Mouse (Mus musculus): Measurements from ENCODE around the gene Utrn. TPM values are rescaled to one million over a fixed set of nuclear protein-coding genes. Genes with fewer than 3 reads are reported as not detected.
"Not testable (repeated sequence)": the region's sequence is repeated elsewhere in the genome, so short reads cannot be mapped to it uniquely, and the experiment has no call there.

Gene Utrn
- polyA plus RNA-seq, 1 experiment, result 29.9 TPM

DNA sequence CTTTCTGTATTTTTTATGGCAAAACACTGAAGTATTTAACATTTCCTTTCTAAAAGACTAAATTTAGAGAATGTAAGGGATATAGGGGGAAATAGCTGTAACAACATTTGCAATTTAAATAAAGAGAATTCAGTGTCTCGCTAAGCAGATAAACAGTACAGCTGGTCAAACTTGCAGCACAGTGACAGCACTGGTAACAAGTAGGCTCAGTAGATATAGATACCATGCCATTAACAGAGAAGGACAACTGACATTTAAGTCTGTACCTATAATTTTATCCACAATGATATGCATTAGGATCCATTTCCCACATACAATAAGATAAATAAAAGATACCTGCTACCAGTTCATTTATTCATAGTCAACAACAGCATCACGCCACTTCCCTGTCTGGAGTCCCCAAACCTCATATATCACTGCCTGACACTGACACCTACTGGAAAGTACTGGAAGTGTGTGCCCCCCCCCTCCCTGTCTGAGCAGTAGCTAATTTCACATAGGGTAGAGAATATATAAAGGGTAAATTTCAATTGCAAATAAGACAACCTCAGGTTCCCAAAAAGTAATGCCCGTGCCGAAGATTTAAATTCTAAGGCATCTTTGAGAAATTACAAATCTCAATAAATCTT, 256.8 kb downstream of the Utrn start:
- peak in 1 of 2 experiments; percentile 58 for DNase-seq (ENCODE audit: extremely low spot score in 1 of 2, low spot score in 1 of 2)

DNA sequence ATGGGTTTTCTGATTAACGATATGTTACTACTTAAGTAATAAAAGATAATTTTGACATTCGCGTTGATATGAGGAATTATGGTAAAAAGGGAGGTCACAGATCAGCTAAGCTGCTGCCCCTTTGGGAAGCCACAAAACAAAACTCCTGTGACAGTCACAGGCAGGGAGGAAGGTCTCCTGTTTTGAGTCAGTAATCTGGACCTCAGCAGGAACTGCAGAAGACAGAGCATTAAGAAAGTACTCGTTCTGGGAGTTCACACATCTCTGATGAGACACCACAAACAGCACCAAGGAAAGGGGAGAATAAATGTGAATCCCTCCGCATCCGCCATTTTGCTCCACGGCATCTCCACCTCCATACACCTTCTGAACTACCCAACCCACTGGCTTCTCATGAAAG, 259.3 kb downstream of the Utrn start:
- DNase-seq (ENCODE audit: extremely low spot score in 1 of 2, low spot score in 1 of 2), result no peak

DNA sequence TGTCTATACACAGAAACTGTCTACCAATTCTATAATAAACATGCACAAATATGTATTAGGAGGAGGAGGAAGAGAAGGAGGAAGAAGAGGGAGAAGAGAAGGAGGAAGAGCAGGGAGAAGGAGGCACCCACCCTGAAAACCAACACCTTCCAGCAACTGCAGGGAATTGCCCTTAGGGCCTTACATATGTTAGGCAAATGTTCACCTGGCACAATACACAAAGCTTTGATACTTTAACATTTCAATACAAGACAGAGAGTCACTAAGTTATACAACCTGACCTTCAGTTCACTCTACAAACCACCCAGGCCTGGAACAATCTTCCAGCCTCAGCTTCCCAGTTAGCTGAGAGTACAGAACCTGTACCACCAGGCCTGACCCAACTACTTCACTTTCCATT, 260.5 kb downstream of the Utrn start:
- DNase-seq (ENCODE audit: extremely low spot score in 1 of 2, low spot score in 1 of 2), result no peak

GRCm38 (mm10) chr10:12607180-12607579, 262.0 kb downstream of the Utrn start:
- DNase-seq (ENCODE audit: extremely low spot score in 1 of 2, low spot score in 1 of 2), result not testable (repeated sequence)

GRCm38 (mm10) chr10:12595379-12595778, 273.8 kb downstream of the Utrn start:
- DNase-seq (ENCODE audit: extremely low spot score in 1 of 2, low spot score in 1 of 2), result no peak

GRCm38 (mm10) chr10:12594958-12595357, 274.2 kb downstream of the Utrn start:
- DNase-seq (ENCODE audit: extremely low spot score in 1 of 2, low spot score in 1 of 2), result no peak

DNA sequence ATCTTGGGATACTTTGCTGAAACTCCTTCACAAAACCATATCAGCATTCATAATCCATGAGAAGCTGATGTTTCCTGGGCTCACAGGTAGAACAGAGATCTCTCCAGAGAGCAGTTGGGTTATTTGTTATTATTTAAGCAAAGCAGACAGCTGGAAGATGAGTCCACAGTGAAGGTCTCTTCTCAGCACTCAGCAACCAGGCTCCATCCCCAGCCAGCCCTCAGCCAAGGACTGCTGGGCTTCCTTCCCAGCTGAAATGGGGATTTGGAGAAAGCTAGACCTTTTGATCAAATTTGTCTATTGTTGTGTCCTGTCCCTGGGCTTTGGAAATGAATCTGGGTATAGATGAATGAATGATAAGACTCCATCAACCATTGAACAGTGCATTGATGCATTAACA, 276.1 kb downstream of the Utrn start:
- no peak for DNase-seq (ENCODE audit: extremely low spot score in 1 of 2, low spot score in 1 of 2)

GRCm38 (mm10) chr10:12591946-12592345, 277.2 kb downstream of the Utrn start:
- no peak for DNase-seq (ENCODE audit: extremely low spot score in 1 of 2, low spot score in 1 of 2)

DNA sequence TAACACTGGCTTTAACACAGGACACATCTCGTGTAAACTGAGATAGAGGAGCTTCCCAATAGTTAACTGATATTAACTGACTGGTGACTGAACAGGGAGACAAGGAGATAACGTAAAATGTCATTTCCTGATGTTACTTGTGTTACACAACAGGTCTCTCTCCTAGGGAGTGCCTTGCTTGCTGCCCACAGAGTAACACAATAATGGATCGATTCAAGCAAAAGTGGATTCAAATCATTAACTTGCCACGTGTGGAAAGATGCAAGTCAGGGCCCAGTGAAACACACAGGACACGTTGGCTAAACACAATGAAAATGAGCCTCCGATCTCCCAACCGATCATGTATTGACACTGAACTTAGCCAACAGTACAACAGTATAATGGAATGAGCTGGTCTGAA, 281.1 kb downstream of the Utrn start:
- no peak for DNase-seq (ENCODE audit: extremely low spot score in 1 of 2, low spot score in 1 of 2)

- no peak for DNase-seq (ENCODE audit: extremely low spot score in 1 of 2, low spot score in 1 of 2)
Measured at GRCm38 (mm10) chr10:12587318-12587717, 281.8 kb downstream of the Utrn start.

DNA sequence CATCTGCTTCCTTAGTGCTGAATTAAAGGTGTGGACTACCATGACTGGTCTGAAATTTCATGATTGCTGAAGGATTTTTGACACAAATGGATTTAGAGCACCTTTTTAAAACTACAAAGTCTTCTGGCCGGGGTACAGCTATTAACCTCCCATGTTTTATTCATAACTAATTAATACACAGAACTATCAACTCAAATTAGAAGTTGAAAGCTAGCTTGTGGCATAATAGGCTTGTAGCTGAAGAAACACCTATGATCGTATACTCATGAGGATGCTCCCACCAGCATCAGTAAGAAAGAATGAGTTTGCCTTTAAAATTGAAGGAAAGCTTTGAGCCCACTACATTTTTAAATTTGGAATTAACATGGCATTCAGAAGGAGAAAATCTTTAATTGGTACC, 282.3 kb downstream of the Utrn start:
- DNase-seq (ENCODE audit: extremely low spot score in 1 of 2, low spot score in 1 of 2), result no peak

DNA sequence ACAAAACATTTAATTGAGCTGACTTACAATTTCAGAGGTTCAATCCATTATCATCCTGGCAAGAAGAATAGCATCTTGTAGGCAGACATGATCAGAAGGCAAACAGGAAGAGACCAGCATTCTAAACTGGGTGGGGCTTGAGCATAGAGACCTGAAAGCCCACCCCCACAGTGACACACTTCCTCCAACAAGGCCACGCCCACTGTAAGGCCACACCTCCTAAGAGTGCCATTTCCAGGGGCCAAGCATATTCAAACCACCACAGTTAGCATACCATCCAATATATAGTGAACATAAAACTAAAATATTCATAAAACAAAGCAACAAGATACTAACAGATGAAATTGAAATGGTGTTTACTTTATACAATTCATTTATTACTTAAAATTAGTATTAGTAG, 283.0 kb downstream of the Utrn start:
- no peak for DNase-seq (ENCODE audit: extremely low spot score in 1 of 2, low spot score in 1 of 2)

DNA sequence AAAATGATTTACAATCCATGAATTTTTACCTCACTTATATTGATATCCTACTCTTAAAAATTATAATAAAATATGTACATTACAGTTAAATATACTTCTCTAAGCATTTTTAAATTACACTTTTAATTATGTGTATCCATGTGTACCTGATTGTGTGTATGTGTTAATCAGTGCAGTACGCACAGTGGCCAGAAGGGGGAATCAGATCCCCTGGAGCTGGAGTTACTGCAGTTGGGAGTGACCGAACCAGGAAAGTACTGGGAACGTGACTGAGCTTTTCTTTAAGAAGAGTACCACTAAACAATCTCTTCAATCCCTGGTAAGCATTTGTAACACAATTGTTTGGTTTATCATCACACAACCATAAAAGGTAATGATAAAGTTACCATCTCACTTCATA, 285.7 kb downstream of the Utrn start:
- no peak for DNase-seq (ENCODE audit: extremely low spot score in 1 of 2, low spot score in 1 of 2)

DNA sequence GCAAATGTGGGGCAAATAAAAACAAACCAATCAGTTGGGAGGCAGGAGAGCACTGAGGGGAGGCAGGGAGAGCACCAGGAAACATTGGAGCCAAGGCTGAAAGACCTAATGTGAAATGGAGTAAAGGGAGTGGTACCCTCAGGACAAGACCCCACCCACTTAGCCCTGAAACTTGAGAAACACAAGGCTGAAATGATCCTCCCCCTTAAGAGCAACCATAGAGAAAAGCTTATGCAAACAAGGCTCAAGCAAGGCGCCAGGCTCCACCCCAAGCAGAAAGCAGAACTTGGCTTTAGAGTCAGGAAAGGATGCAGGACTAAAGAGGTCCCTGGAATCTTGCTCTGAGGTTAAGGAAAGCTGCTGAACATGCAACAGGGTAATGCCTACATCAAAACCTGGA, 290.1 kb downstream of the Utrn start:
- no peak for DNase-seq (ENCODE audit: extremely low spot score in 1 of 2, low spot score in 1 of 2)

GRCm38 (mm10) chr10:12575849-12576435, 293.2 kb downstream of the Utrn start:
- DNase-seq (ENCODE audit: extremely low spot score in 1 of 2, low spot score in 1 of 2), result no peak

GRCm38 (mm10) chr10:12574760-12575159, 294.4 kb downstream of the Utrn start:
- no peak for DNase-seq (ENCODE audit: extremely low spot score in 1 of 2, low spot score in 1 of 2)

- DNase-seq (ENCODE audit: extremely low spot score in 1 of 2, low spot score in 1 of 2), result no peak
Measured at GRCm38 (mm10) chr10:12573601-12574000, 295.6 kb downstream of the Utrn start.

GRCm38 (mm10) chr10:12572759-12573158, 296.4 kb downstream of the Utrn start:
- no peak for DNase-seq (ENCODE audit: extremely low spot score in 1 of 2, low spot score in 1 of 2)

DNA sequence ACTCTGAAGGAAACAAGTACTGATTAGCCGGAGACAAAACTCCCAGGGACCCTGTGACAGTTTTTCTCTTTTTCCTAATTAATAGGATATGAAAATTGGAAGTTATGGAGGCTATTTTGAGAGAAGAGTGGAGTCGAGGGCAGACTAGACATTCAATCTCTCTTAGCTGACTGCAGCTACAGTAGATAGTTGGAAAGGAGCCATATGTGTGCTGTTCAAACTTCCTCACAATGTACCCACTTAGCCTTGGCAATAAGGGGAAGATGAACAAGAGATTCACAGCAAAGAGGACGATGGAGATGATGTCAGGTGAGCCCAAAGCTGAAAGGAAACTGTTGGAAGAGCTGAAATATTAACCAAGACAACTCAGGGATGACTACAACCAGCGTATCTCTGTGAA, 304.7 kb downstream of the Utrn start:
- no peak for DNase-seq (ENCODE audit: extremely low spot score in 1 of 2, low spot score in 1 of 2)

- DNase-seq (ENCODE audit: extremely low spot score in 1 of 2, low spot score in 1 of 2), result no peak
Measured at GRCm38 (mm10) chr10:12558810-12559209, 310.4 kb downstream of the Utrn start.

- no peak for DNase-seq (ENCODE audit: extremely low spot score in 1 of 2, low spot score in 1 of 2)
Measured at GRCm38 (mm10) chr10:12554090-12554718, 315.0 kb downstream of the Utrn start.

- DNase-seq (ENCODE audit: extremely low spot score in 1 of 2, low spot score in 1 of 2), result no peak
Measured at GRCm38 (mm10) chr10:12552890-12553278, 316.3 kb downstream of the Utrn start.

All from frontal cortex, adult 2 months (tissue).